Mouse (Mus musculus) frontal cortex, adult 2 months (tissue): ENCODE data around the gene Psmd8. TPM values are rescaled to one million over a fixed set of nuclear protein-coding genes. Genes with fewer than 3 reads are reported as not detected.
"Not testable (repeated sequence)": the region's sequence is repeated elsewhere in the genome, so short reads cannot be mapped to it uniquely, and the experiment has no call there.

Source experiments
- DNase-seq, 2 experiments: peaks; one replicate each; pipeline ENCODE4 v3.0.0; 2022; ENCODE audit warnings: low spot score in 1 of 2; ENCODE audit errors: extremely low spot score in 1 of 2
- polyA plus RNA-seq: library from polyadenylated mRNA; depleted of rRNA; stranded (reverse); fragments of >200 nt; gene quantifications from 2 replicates; pipeline ENCODE4 v1.2.3, GENCODE M21; 2012; rRNA removed

The Psmd8 gene
- polyA plus RNA-seq, 1 experiment = 197 TPM

GRCm38 (mm10) chr7:29139237-29139636 is 41.3 kb downstream of the Psmd8 start:
- DNase-seq = not testable (repeated sequence)

- DNase-seq = no peak
Measured at GRCm38 (mm10) chr7:29137429-29137828, 43.1 kb downstream of the Psmd8 start.

GRCm38 (mm10) chr7:29134693-29135386 is 45.7 kb downstream of the Psmd8 start, which contains the start of gene Rasgrp4:
Gene Rasgrp4, plus strand, starts transcription at chr7:29134851.
- DNase-seq = no peak

- no peak for DNase-seq
Measured at GRCm38 (mm10) chr7:29134230-29134629, 46.3 kb downstream of the Psmd8 start.

- DNase-seq = peak in 1 of 2 experiments; percentile 6
Measured at GRCm38 (mm10) chr7:29128725-29129124, 51.8 kb downstream of the Psmd8 start.

- peak in 1 of 2 experiments; percentile 68 for DNase-seq
Measured at GRCm38 (mm10) chr7:29126173-29126915, 54.2 kb downstream of the Psmd8 start.

- no peak for DNase-seq
Measured at GRCm38 (mm10) chr7:29124970-29125369, 55.5 kb downstream of the Psmd8 start, which contains the start of gene Ryr1. Gene Ryr1, minus strand, starts transcription at chr7:29125179.

Other genes with a start within 250 kb of the Psmd8 start
- 214 and 220 TPM in 2 replicates for gene Actn4, start 218.4 kb downstream of the Psmd8 start, polyA plus RNA-seq
- 311 and 352 TPM in 2 replicates for gene Eif3k, start 198.8 kb downstream of the Psmd8 start, polyA plus RNA-seq
- gene Map4k1, start 198.7 kb downstream of the Psmd8 start, polyA plus RNA-seq = 3.1 and 3.8 TPM in 2 replicates
- 10.1 and 12.2 TPM in 2 replicates for gene Ryr1, start 55.5 kb downstream of the Psmd8 start, polyA plus RNA-seq
- 2.5 and 2.6 TPM in 2 replicates for gene Rasgrp4, start 45.9 kb downstream of the Psmd8 start, polyA plus RNA-seq
- gene Fam98c, start 24.5 kb downstream of the Psmd8 start, polyA plus RNA-seq = 56.8 and 65.5 TPM in 2 replicates
- gene Ggn, start 10.5 kb downstream of the Psmd8 start, polyA plus RNA-seq = 0.65 and 0.78 TPM in 2 replicates
- gene Spred3, start 10.3 kb downstream of the Psmd8 start, polyA plus RNA-seq = 35.5 and 38.0 TPM in 2 replicates
- 4.9 and 6.2 TPM in 2 replicates for gene Catsperg1, start 33.3 kb upstream of the Psmd8 start, polyA plus RNA-seq
- 2.5 TPM in 2 replicates for gene Kcnk6, start 51.8 kb upstream of the Psmd8 start, polyA plus RNA-seq
- 61.8 and 66.5 TPM in 2 replicates for gene Yif1b, start 57.6 kb upstream of the Psmd8 start, polyA plus RNA-seq
- gene 2200002D01Rik, start 67.8 kb upstream of the Psmd8 start, polyA plus RNA-seq = 0.34 and 0.40 TPM in 2 replicates
- gene Spint2, start 101.2 kb upstream of the Psmd8 start, polyA plus RNA-seq = 20.3 and 21.4 TPM in 2 replicates
- gene Ppp1r14a, start 108.6 kb upstream of the Psmd8 start, polyA plus RNA-seq = 22.1 and 26.9 TPM in 2 replicates
- gene Dpf1, start 123.2 kb upstream of the Psmd8 start, polyA plus RNA-seq = 90.5 and 91.9 TPM in 2 replicates